Mouse (Mus musculus) retina, embryonic 14.5 days (tissue): ENCODE data around the gene Tmem56.
A peak's percentile ranks its signal among the peaks of the same experiment; 100 is the strongest.

ENCODE experiments used
- DNase-seq: peaks from one replicate; pipeline ENCODE4 v3.0.0-alpha.2; 2015; ENCODE audit warnings: low spot score

The Tmem56 gene

DNA sequence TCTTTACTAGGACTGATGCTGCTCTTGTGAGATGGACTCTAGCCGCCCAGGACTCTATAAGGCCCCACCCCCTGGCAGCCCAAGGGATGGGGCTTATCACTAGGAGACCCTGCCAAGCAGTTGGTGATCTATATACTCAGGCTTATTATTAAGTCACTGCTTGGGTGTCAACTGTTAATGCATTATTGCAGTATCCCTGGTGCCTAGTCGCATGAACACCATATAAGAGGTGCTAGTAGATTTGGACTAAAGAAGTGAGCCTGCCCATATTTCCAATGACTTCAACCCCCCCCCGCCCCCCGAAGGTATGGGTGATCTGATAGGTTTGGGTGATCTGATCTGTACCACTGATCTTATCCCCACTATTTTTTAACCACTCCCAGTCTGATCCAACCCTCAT is at the start of gene Tmem56:
Tmem56 (minus strand) TSS at position 101 of the 400 bp plus-strand sequence.
- DNase-seq: no peak

DNA sequence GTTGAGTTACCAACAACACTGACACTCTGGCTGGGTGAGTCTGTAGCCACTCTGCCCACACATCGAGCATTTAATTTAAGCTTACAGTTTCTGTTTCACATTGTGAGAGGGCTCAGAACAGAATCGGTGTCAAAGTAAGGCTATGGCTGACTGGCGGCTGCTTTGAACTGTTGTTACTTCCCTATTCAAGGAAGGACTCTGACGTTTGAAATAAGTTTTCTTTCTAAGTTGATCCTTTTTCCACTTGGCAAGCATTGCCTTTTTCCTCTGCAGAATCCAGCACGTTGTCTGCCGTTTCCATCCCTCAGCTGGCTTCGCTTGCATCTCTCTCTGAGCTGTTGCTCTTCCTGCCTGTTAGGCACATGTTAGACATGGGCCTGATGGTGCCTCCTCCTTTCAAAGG is 47.3 kb upstream of the Tmem56 start:
- DNase-seq: no peak

DNA sequence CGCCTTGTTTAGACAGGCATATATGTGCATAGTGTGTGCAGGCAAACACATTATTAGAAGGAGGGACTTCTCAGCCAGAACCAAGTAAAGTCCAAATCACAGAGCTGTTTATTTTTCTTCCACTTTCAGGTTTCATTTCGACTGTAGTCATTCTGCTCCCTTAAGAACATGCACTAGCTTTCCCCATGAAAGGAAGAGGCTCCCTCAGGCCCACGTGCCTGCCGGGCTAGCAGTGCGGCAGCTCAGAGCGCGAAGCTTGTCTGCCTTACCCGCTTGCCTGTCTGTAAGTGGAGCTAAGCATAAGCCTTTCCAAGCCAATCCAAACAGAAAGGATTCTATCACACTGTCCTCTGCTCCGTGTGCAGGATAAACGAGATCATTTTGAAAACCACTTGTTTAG is 46.7 kb upstream of the Tmem56 start:
- DNase-seq: no peak

DNA sequence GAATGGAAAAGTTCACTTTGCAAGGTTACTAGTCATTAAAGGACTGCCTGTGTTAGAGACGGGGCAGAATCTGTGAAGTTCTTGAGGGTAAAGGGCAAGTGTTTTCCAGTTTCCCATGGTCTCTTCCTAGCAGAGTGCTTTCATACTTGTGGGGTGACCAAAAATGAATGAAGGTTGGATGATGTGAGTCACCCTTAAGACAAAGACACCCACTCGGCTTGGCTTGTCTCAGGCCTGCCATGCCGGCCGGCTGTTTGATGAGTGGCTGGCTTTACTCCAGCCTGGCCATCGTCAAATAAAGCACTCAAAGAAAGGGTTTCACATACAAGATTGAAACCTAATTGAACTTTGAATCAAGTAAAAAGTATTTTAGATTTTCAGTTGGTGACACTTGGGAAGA is 44.5 kb upstream of the Tmem56 start:
- no peak for DNase-seq

DNA sequence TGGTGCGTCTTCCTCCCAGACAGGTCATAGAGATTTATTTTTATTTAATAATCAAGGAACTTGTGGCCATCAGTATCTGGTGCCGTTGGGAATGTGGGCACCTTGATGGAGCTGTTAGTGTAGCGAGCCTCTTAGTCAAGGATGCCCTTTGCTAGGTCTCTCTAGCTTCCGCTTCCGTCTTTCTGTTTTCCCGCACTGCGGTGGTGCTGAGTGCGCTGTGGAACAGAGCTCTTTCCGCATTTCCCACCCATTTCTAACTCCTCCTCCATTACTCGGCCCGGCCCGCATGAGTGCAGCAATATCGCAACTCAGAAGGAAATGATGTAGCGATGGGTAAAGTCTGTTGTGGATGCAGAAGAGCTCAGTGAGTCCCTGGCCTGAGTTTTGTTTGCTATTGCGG is 40.5 kb upstream of the Tmem56 start:
- DNase-seq: no peak

DNA sequence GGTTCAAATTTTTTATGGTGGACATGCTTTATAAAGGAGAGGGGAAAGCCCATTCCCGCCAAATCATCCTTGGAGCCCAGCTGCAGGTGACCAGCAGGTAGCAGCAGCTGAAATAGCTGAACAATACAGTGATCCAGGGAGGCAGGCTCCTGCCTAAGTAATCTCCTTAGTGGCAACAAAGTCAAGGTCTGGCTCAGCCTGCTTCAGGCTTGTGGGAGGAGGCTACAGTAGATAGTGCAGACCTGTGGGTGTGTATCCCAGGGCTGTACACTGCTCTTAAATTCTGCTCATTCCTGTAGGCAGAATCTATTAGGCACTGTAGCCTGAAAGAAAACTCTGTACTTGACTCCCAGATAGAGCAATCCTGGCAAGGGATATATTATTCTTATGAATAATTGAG is 38.0 kb upstream of the Tmem56 start:
- no peak for DNase-seq

DNA sequence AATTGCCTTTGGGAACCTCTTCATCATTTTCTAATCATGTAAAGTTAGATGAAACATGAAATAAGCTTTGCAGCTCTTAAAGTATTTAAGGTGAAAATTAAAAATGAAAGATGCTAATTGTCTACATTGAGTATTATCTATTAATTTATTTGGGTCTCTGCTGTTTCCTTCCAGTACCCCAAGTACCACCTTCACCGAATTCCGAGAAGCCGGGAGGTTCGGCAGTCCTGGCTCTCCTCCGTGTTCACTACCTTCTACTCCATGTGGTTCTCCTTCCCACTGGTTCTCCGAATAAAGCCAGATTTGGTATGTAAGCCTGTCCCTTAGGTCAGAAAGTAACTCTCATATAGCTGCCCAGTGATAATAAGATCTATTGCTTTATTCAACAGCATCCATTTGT is 37.0 kb upstream of the Tmem56 start:
- DNase-seq: no peak

DNA sequence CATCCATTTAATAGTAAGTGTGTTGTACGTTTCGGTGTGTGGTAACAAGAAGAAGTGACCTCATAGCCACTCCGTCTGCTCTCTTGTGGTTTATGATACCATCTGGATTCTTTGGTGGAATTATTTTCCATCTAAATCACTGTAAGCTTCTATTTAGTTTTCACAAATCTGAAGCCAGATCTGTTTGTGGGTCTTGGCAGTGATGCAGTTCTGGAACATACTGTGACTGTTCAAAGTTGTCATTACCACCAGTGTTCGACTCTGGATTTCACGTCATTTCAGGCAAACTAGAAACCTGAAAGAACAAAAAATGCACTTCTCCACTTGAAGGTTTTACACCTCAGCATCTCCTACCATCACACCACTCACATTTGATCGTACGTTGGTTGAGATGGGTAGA is 32.6 kb upstream of the Tmem56 start:
- no peak for DNase-seq

DNA sequence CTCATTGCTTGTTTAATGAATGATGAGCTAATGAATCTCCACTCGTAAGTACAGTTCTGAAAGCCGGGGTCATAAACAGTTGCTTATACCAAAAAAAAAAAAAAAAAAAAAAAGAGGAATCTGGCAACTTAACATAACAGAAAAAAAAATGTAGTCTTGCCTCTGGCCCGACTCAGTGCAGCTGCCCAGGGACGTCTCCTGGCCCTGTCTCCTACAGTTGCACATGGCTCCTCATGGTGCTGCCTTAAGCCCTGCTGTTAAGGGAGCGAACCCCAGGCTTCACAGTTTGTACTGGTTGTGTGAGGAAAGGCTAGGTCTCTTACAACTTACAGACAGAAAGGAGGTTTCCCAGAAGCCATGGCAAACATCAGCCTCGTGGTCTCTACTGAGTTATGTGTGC is 31.3 kb upstream of the Tmem56 start:
- no peak for DNase-seq

DNA sequence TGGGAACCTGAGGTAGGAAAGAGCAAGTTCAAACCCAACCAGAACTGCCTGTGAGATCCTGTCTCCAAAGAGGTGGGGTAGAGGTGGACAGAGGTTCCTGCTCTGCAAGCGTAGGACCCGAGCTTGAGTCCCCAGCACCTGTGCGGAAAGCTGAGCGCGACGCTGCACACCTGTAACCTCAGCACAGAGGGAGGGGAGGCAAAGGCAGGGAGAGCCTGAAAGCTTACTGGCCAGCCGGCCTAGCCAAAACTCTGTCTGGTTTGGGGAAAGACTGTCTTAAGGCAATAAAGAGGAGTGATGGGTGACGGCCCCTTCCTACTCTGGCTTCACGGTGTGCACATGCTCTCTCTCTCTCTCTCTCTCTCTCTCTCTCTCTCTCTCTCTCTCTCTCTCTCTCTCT is 30.1 kb upstream of the Tmem56 start:
- no peak for DNase-seq

DNA sequence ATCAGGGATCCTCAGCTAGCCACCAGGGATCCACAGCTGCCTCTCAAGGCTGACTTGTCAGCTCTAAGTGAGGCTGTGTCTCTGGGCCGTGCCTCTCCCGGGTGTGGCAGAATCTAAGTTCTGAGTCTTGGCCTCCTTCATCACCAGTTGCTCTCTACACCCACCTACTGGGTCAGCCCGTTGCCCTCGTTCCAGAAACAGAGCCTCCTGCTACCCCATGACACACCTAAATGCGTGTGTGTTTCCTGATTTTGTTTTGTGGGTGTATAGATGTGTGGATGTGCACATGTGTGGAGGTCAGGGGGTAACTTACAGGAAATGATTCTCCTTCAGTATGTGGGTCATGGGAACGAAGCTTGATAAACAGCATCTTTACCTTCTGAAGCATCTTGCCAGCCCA is 29.5 kb upstream of the Tmem56 start:
- no peak for DNase-seq

DNA sequence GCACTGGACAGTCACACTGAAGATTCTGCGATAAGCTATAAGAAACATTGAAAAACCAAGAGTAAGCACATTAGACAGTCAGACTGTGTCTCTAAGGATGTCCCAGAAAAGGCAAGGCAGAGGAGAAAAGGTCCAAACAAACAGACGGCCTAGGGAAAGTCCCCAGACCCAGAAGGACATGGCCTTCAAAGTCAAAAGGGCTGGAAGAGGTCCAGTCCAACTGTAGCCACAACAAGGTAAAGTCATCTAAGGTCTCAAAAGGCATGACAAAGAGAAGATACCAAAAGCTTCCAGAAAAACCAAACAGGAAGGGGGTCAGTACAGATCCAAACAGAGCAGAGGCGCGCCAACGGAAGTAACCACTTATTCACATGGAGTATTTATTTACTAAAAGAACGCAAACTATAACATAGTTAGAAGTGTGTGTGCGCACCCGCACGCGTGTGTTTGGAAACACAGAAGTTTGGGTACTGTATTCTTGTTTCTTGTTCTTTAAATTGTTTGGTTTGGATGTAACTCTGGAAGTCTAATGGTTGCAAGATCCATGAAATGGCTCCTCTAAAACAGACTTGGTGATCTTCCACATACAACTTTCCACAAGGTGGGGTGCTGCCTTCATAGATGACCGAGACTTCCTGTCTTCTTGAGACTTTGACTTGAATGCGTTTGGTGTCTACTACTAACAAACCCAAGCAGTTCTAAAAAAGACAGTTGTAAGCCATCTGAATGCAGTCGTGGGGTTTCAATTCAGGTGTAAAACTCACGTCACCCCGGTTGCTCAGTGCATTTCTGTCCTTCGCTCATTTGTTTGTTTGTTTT is 27.2 kb upstream of the Tmem56 start:
- no peak for DNase-seq

DNA sequence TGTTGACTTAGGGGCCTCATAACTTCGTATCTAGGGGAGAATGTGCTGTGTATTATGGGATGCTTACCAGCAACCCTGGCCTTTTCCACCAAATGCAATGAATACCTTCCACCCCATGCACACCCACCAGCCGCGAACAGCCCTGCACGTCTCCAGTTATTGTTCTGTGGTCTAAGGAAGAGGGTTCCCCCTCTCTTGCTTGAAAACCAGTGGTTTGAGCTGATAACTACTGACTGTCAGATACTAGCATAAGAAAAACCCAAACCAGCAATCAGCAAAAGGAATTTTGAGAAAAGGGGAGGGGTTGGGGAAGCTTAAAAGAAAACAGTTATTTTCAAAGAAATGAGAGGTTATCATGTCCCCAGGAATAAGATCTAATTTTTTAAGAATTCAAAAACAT is 26.5 kb upstream of the Tmem56 start:
- DNase-seq: no peak

DNA sequence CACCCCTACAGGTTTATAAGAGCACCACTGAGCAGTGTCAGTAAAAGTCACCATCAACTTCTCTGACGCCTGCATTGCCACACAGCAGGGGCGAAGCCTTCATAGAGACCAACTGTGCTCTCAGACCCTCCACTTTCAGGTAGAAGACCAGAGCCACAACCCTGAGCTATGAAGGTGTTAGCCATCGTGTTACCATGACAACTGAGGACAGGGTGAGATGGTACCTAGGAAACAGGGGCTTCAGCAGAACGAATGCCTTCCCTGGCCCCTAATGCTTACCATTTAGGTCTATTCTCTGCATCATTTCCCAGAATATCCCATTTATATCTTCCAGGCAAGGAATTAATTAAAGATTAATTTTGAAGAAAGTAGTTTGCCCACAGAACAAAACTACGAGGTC is 26.0 kb upstream of the Tmem56 start:
- DNase-seq: no peak

DNA sequence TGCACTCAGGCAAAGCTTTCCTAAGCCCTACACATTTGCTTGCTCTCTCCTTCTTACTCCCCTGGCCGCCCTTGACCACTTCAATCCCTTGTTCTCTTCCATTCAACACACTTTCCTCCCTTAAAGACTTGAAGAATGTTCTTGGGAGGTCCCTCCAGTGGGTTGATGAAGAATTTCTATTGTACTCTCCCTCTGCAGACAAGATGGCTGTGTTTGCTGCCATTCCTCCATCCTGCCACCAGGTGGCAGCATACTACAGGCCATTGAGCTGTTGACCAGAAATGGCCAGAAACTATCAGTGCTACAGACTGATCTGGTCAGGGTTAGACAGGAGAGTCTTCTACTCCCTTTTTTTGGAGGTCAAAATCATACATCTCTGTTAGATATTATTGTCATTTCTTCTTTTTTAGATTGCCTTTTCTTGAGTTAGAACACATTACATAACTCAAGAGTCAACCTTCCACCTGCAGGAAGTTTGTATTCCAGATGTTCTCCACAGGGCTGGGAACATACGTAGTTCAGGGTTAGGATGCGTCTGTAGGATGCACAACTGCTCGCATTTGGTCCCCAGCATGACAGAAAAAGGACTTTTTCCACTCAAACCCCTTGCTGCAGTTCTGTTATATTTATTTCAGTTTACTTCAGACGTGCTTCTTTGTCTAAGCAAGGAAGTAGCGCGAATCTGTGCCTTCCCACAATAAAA is 24.8 kb upstream of the Tmem56 start:
- DNase-seq: peak; percentile 92

DNA sequence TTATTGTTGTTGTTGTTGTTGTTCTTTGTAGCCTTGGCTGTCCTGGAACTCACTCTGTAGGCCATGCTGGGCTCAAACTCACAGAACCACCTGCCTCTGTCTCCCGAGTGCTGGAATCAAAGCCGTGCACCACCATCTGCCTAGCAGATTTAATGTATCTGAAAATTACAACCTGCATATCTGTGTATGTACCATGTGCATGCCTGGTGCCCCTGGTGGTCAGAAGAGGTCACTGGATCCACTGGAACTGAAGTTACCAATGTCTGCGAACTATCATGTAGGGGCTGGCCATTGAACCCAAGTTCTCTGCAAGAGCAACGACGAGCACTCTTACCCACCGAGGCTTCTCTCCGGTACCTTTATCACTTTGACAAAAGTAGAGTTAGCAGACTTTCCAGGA is 23.7 kb upstream of the Tmem56 start:
- DNase-seq: no peak

DNA sequence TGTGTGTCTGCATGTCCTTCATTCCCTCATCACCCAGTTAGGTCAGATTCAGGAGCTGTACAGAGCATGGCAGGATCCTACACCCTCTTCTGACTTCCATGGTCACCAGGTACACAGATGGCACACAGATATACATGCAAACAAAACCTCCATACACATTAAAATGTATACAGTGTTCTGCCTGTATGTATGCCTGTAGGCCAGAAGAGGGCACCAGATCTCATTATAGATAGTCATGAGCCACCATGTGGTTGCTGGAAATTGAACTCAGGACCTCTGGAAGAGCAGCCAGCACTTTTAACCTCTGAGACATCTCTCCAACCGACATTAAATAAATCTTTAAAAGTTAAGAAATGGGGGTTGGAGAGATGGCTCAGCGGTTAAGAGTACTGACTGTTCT is 11.3 kb upstream of the Tmem56 start:
- no peak for DNase-seq

DNA sequence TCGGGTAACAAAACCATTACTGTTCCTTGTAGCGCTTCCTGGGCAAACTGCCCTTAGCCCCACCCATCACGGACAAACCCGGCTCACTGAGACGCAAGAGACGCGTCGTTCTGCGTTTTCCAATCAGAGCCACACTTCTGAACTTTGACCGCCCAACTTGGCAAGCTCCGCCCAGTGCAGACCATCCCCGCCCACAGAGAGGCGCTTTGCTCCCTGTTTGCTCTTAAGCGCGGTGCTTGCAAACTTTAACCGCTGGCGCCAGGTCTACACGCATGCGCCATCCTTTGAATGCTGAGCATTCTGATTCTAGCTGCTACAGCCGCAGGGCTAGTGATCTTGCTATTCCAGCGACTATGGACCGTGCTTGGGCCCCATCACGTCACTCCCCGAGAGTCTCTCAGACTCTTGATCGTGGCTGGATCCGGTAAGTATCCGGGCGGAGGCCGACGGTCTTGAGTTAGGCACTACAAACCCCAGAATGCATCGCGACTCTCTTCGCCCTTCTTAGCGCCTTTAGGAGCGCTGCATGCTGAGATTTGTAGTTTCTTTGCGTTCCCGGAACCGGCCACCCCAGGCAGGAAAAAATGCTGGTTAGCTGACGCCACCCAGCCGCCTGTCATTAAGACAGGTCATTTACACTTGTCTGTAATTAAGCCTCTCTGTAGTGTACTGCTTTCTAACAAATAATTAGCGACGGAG is 8.8 kb upstream of the Tmem56 start, which contains the start of gene Alg14:
Alg14 (plus strand) TSS at position 214 of the 699 bp plus-strand sequence.
- DNase-seq: peak; percentile 97

DNA sequence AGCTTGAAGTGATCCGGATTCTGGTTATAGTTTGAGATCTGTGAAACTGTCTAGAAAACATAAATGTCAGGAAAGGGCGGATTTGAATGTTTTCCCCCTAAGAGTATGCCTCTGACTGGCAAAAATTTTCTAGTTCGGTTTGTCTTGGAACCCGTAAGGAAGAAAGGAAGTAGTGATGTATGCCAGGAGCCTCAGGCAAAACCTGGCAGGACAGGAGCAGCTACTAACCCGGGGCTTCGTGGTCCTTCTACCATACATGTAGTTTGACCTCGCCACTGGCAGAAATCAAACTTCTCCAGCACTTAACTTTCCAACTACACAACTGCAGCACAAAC is 8.3 kb upstream of the Tmem56 start:
- DNase-seq: no peak

DNA sequence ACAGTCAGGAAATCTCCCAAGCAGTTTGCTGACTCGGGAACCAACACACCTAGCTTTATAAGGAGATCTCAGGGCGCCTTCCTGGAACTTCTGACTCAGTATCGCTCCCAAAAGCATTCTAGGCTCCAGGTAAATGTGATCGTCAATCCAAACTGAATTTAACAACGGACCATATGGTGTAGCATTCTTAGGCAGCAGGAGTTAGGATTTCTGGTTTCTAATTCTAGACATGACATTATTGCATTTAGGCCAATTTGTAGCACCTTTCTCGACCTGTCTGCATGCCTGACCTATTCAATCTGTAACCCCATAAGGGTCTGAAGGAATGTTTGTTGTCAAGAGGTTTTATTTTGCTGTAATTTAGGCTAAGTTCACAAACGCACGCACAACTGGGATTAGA is 7.8 kb upstream of the Tmem56 start:
- DNase-seq: no peak

DNA sequence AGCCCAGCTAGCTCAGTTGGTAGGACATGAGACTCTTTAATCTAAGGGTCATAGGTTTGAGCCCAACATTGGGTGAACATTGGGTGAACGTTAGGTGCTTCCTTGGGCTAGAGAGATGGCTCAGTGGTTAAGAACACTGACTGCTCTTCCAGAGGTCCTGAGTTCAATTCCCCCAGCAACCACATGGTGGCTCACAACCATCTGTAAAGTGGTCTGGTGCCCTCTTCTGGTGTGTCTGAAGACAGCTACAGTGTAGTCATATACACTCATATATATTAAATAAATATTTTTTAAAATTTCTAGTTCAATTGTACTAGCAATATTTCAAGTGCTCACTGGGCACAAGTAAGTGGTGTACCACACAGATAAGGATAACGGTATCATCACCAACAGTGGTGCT is 4.3 kb upstream of the Tmem56 start:
- DNase-seq: no peak

DNA sequence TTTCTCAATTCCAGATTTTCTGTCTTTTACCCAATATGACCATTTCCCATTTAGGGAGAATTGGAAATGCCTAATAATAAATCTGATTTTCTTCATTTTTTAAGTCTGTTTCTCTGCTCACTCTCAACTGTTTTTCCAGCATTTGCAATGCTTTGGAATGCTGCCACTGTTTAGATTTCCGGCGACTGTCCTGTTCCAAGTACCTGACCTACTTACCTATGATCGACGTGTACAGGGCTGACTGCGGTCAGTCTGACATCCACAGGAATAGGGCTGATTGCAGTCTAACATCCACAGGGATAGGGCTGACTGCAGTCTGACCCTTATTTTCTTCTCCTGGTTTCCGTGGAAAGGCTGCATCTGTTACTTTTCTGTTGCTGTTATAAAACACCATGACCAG is 2.3 kb upstream of the Tmem56 start:
- DNase-seq: no peak

DNA sequence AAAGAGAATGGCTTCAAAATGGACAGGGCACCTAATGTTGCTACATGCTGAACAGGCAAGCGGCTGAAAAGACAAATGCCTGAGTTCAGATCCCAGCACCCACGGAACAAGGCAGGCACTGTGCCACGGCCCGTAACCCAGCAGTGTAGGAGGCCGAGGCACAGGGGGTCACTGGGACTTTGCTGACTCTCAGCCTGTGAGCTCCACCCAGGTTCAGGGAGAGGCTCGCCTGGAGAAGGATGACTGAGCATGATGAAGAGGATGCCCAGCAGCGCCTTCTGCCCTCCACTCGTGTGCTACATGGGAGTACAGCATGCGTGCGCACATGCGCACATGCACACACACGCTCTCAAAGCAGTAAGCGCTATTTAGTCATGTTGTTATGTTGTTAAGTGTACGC is 3.2 kb downstream of the Tmem56 start:
- DNase-seq: no peak
